Mouse (Mus musculus) cortical plate, adult 2 months (tissue): ENCODE measurements at regions not wholly inside any gene's neighbourhood (a gene's known extent, or its start where the extent isn't known, plus 50 kb on each side); places are given as distances from the start of the nearest gene placed in this dataset.

Experiments
- CTCF ChIP-seq: fragments of 200-500 bp; IDR thresholded peaks from 2 replicates; pipeline ENCODE4 v1.5.1; 2011; ENCODE audit warnings: mild to moderate bottlenecking, control low read depth, low read length; ENCODE audit not compliant: insufficient read depth; ENCODE audit errors: extremely low read depth
- POLR2A ChIP-seq: fragments of 200-500 bp; IDR thresholded peaks from 2 replicates; pipeline ENCODE4 v1.6.1; 2011; ENCODE audit warnings: mild to moderate bottlenecking, low read length, control low read depth; ENCODE audit not compliant: insufficient read depth; ENCODE audit errors: extremely low read depth

DNA sequence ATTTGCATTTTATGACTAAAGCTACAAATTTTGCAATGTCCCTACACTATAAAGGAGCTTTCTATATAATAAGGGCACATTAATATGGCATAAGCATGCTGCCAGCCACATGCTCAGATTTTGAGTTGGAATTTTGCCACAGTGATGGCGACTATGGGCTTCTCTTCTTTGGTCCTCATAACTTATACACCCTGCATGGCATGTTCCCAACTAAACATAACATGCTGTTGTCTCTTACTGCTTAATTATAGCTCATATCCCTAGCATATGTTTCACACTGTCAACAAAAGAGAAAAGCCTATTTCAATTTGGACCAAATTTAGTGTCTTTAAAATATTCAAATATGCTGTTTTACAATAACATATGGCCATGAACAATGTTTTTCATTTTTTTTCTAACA lies 1432.6 kb upstream of the Tenm3 start:
- TF ChIP-seq POLR2A (no peak), CTCF (no peak)
